Mouse (Mus musculus): Measurements from ENCODE around the gene Hamp2. TPM values are rescaled to one million over a fixed set of nuclear protein-coding genes. Genes with fewer than 3 reads are reported as not detected.

Gene Hamp2
- polyA plus RNA-seq, 1 experiment, result not detected

GRCm38 (mm10) chr7:30881367-30881766 is 43.1 kb downstream of the Hamp2 start:
- TF ChIP-seq POLR2A (IDR thresholded peaks at IDR 0.05; ENCODE audit: borderline replicate concordance, extremely low read depth, insufficient read depth, insufficient read length, poor library complexity, severe bottlenecking) (no peak), CTCF (IDR thresholded peaks at IDR 0.05; ENCODE audit: borderline replicate concordance, extremely low read depth, insufficient read depth, insufficient read length) (no peak)
- DNase-seq (ENCODE audit: low read depth), result no peak

GRCm38 (mm10) chr7:30880176-30880575 is 44.3 kb downstream of the Hamp2 start, which contains the start of gene Cd22:
Gene Cd22 (minus strand): TSS chr7:30880342.
- DNase-seq (ENCODE audit: low read depth), result no peak
- TF ChIP-seq POLR2A (IDR thresholded peaks at IDR 0.05; ENCODE audit: borderline replicate concordance, extremely low read depth, insufficient read depth, insufficient read length, poor library complexity, severe bottlenecking) (no peak), CTCF (IDR thresholded peaks at IDR 0.05; ENCODE audit: borderline replicate concordance, extremely low read depth, insufficient read depth, insufficient read length) (no peak)

GRCm38 (mm10) chr7:30878950-30879349 is 45.5 kb downstream of the Hamp2 start:
- DNase-seq (ENCODE audit: low read depth), result no peak
- no peak for TF ChIP-seq CTCF (IDR thresholded peaks at IDR 0.05; ENCODE audit: borderline replicate concordance, extremely low read depth, insufficient read depth, insufficient read length)
- TF ChIP-seq POLR2A (IDR thresholded peaks at IDR 0.05; ENCODE audit: borderline replicate concordance, extremely low read depth, insufficient read depth, insufficient read length, poor library complexity, severe bottlenecking), result no peak

GRCm38 (mm10) chr7:30873083-30873482 is 51.4 kb downstream of the Hamp2 start:
- TF ChIP-seq CTCF (IDR thresholded peaks at IDR 0.05; ENCODE audit: borderline replicate concordance, extremely low read depth, insufficient read depth, insufficient read length) (peak; percentile 72), POLR2A (IDR thresholded peaks at IDR 0.05; ENCODE audit: borderline replicate concordance, extremely low read depth, insufficient read depth, insufficient read length, poor library complexity, severe bottlenecking) (no peak)
- DNase-seq (ENCODE audit: low read depth), result peak; percentile 75

Other genes with a start within 250 kb of the Hamp2 start
- 0.32 TPM in 1 of 2 replicates, not detected in the other for gene 2200002J24Rik, start 225.8 kb downstream of the Hamp2 start, polyA plus RNA-seq (2012; rRNA removed)
- gene Atp4a, start 212.5 kb downstream of the Hamp2 start, polyA plus RNA-seq (2012; rRNA removed), result 1.7 and 2.4 TPM in 2 replicates
- 187 and 251 TPM in 2 replicates for gene Tmem147, start 195.1 kb downstream of the Hamp2 start, polyA plus RNA-seq (2012; rRNA removed)
- gene Gapdhs, start 181.0 kb downstream of the Hamp2 start, polyA plus RNA-seq (2012; rRNA removed), result 0.50 TPM in 1 of 2 replicates, not detected in the other
- 5.1 and 8.8 TPM in 2 replicates for gene Sbsn, start 173.2 kb downstream of the Hamp2 start, polyA plus RNA-seq (2012; rRNA removed)
- 3.5 and 14.2 TPM in 2 replicates for gene Dmkn, start 160.9 kb downstream of the Hamp2 start, polyA plus RNA-seq (2012; rRNA removed)
- 5.6 and 30.7 TPM in 2 replicates for gene Krtdap, start 136.8 kb downstream of the Hamp2 start, polyA plus RNA-seq (2012; rRNA removed)
- gene Ffar2, start 100.9 kb downstream of the Hamp2 start, polyA plus RNA-seq (2012; rRNA removed), result 0.13 and 0.46 TPM in 2 replicates
- gene Ffar3, start 68.5 kb downstream of the Hamp2 start, polyA plus RNA-seq (2012; rRNA removed), result not detected in 2 replicates
- gene Ffar1, start 63.1 kb downstream of the Hamp2 start, polyA plus RNA-seq (2012; rRNA removed), result not detected in 2 replicates
- gene Cd22, start 44.3 kb downstream of the Hamp2 start, polyA plus RNA-seq (2012; rRNA removed), result 0.05 TPM in 1 of 2 replicates, not detected in the other
- gene Mag, start 9.8 kb downstream of the Hamp2 start, polyA plus RNA-seq (2012; rRNA removed), result 2.1 and 2.2 TPM in 2 replicates
- gene Hamp, start 19.4 kb upstream of the Hamp2 start, polyA plus RNA-seq (2012; rRNA removed), result not detected in 2 replicates
- gene Usf2, start 32.1 kb upstream of the Hamp2 start, polyA plus RNA-seq (2012; rRNA removed), result 165 and 170 TPM in 2 replicates
- gene Lsr, start 48.8 kb upstream of the Hamp2 start, polyA plus RNA-seq (2012; rRNA removed), result 19.8 TPM in 2 replicates
- gene Fam187b, start 49.1 kb upstream of the Hamp2 start, polyA plus RNA-seq (2012; rRNA removed), result 0.37 and 0.42 TPM in 2 replicates
- 10.3 and 12.5 TPM in 2 replicates for gene Fxyd5, start 117.8 kb upstream of the Hamp2 start, polyA plus RNA-seq (2012; rRNA removed)
- gene Fxyd7, start 126.8 kb upstream of the Hamp2 start, polyA plus RNA-seq (2012; rRNA removed), result 51.6 and 74.4 TPM in 2 replicates
- gene Fxyd1, start 132.5 kb upstream of the Hamp2 start, polyA plus RNA-seq (2012; rRNA removed), result 8.5 and 12.6 TPM in 2 replicates
- gene Lgi4, start 134.7 kb upstream of the Hamp2 start, polyA plus RNA-seq (2012; rRNA removed), result 0.74 and 0.79 TPM in 2 replicates
- gene Fxyd3, start 152.0 kb upstream of the Hamp2 start, polyA plus RNA-seq (2012; rRNA removed), result 1.9 TPM in 2 replicates
- 0.62 and 1.00 TPM in 2 replicates for gene Hpn, start 190.6 kb upstream of the Hamp2 start, polyA plus RNA-seq (2012; rRNA removed)
- gene Scn1b, start 202.3 kb upstream of the Hamp2 start, polyA plus RNA-seq (2012; rRNA removed), result 11.2 and 12.9 TPM in 2 replicates
- 404 and 573 TPM in 2 replicates for gene Gramd1a, start 231.2 kb upstream of the Hamp2 start, polyA plus RNA-seq (2012; rRNA removed)